Mouse (Mus musculus) common myeloid progenitor, adult 5-6 weeks (primary cell): ENCODE results near the gene Psap. TPM values are rescaled to one million over a fixed set of nuclear protein-coding genes. Genes with fewer than 3 reads are reported as not detected.
"Not testable (repeated sequence)": the region's sequence is repeated elsewhere in the genome, so short reads cannot be mapped to it uniquely, and the experiment has no call there.

ENCODE experiments used
- ATAC-seq: replicated peaks from 2 replicates; pipeline ENCODE4 v1.8.0; 2016; ENCODE audit warnings: low read depth, mild to moderate bottlenecking, moderate TSS enrichment, inconsistent platforms; ENCODE audit not compliant: poor library complexity, severe bottlenecking
- total RNA-seq: library from RNA; stranded (forward); fragments of 200-1000, 187-1606 nt; gene quantifications from 2 replicates; pipeline ENCODE4 v1.2.3, GENCODE M21; 2017

Gene Psap
- total RNA-seq, result 149 and 150 TPM in 2 replicates

DNA sequence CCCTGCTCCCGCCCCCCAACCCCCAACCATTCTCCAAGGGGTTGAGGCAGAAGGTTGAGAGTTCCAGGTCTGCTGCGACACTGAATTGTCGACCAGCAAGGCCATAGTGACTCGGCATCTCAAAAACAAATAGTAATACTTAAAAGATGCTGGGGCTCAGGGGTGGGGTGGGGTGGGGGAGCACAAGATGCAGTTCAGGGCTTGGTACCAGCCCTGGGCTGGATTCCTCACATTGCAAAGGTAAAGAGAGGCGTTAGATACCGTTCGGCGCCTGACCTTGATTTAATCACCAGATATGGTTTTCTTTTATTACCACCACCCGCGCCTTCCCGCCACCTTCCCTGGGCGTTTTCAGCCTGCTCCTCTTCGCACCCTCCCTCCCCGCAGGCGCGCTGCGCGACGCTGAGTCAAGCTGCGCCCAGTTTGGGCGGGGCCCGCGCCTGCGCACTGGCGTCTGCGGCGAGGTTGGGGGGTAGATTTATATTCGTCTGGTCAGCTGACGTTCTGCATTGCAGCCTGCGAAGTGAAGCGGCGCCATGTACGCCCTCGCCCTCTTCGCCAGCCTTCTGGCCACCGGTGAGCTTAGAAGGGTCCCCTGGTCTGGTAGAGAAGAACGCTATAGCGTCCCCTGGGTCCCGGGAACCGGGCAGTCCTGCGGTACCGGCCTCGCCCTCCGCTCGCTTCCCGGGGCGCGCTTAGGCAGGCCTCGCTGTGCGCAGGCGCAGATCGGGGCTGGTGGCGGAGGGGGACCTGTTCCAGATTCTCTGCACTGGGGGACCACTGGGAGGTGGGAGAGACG is at the start of gene Psap:
TSS of gene Psap (plus strand) at position 421 of the 799 bp plus-strand sequence.
- ATAC-seq, result peak; percentile 67

DNA sequence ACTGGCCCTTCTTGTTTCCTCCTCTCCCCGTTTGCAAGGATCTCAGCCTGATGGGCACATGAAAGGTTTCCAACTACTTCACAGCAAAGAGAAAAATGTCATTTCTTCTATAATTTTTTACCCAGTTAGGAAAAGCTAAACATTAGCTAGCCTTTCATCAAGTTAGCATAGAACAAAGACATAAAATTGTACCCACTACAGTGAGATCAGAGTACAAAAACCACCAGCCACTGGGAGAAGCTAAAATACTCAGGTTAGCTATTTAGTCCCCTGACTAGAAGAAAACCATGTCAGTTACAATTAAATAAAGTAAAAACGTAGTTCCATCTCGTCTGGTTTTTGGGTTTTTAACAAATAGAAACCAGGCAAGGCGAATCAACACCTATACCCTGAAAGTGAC is 49.8 kb upstream of the Psap start:
- no peak for ATAC-seq

DNA sequence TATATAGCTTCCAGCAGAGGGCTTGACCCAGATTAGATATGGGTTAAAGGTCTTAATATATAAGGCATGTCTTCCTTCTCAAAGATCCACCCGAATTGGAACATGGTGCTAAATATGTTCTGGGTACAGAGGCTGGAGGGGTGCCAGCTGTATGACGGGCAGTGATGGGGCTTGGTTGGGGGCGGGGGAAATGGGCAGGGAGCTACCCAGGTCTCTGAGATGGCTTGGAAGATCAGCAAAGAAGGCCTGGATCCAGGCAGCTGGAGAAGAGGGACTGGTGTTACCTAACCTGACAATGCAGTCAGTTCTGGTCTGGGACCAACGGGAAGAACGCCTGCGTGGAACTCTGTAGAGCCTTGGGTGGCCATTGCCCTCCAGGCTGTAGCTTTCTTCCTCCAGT is 48.3 kb upstream of the Psap start:
- ATAC-seq, result no peak

DNA sequence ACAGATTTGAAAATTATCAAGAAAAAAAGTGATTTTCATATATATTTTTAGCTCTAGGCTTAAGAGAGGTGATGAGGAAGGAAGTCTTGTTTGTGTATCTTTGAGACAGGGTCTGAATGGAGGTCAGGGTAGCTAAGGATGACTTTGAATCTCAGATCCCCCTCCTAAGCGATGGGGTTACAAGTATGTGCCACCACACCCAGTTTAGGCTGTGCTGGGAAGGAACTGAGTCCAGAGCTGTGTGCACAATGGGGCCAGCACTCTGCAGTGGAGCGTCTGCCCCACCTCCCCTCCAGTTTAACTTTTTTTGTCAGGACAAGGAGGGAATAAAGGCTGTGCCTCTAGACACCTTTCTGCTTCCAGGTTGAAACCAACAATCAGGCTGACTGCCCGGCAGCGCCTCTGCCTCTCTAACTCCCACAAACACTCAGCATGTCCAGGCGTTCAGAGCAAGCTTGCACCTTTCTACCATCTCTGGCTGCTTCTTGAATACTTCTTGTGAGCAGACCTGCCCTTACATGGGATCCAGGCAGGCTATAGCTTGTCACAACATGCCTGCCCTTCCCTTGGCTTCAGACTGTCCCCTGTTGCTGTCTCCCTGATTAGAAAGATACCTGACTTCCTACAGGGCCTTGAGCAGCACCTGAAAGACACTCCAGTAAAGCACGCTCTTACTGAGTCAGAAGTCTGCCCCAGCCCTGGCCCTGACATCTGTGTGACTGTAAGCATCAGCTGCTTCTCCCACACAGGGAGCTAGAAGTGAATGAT is 46.9 kb upstream of the Psap start:
- ATAC-seq, result no peak

DNA sequence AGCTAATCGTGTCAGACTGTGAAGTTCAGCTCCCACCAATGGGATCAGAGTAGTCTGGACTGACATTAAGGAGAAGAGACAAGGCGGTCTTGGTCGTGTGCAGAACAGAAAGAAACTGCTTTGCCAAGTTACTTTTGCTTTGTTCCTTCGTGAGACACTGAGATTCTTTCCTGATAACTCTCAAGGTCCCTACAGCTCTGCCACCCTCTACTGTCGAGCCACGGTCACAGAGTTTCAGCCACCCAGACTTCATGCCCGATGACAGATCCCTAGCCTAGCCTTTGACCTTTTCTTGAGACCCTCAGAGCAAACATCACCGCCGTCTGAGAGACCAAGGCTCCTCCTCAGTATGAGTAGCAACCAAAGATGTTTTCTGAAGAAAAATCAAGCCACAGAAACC is 43.4 kb upstream of the Psap start:
- ATAC-seq, result no peak

DNA sequence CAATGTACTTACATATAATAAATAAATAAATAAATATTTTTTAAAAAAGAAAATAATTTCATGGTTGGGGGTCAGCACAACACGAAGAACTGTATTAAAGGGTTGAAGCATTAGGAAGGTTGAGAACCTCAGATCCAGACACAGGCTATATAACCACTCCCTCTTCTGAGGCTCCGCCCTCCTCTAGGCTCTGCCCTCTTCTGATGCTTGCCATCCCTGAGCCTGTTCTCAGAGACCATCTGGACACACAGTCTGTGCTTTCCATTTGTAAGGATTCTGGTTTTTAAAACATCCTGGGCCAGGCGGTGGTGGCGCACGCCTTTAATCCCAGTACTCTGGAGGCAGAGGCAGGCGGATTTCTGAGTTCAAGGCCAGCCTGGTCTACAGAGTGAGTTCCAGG is 41.6 kb upstream of the Psap start:
- not testable (repeated sequence) for ATAC-seq

DNA sequence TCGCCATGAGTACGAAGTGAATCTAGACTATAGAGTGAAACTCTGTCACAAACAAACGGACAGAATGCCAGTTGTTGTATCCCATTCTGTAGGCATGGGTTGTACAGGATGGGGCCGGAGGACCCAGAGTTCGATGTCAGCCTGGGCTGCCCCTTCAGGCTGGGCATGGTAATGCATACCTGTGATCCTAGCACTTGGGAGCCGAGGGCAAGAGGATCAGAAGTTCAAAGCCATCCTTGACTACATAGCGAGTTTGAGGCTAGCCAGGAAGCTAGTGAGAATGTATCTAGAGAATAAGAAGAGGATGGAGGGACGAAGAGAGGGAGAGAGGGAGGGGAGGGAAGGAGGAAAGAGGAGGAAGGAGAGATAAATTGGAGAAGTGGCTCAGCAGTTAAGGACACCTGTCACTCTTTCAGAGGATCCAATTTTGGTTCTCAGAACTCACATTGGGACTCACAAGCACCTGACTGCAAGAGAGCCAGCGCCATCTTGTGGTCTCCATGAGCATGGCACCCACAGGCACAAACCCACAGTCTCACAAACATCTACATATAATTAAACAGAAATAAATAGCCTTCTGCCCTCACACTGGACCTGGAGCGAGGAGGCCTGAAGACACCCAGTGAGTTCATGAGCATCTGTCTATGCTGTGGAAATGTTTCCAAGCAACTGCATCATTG is 39.8 kb upstream of the Psap start:
- peak; percentile 25; the same call in 1 of the 2 replicates for ATAC-seq

DNA sequence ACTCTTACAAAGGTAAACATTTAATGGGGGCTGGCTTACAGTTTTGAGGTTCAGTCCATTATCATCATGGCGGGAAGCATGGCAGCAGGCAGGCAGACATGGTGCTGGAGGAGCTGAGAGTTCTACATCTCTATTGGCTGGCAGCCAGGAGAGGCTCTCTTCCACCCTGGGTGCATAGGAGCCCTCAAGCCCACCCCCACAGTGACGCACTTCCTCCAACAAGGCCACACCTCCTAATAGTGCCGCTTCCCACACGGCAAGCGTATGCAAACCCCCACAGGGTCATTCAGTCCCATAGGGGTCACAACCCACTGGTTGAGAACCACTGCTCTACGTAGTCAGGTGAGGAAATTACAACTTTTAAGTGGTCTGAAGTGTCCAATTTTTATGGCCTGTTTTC is 37.0 kb upstream of the Psap start:
- no peak for ATAC-seq

DNA sequence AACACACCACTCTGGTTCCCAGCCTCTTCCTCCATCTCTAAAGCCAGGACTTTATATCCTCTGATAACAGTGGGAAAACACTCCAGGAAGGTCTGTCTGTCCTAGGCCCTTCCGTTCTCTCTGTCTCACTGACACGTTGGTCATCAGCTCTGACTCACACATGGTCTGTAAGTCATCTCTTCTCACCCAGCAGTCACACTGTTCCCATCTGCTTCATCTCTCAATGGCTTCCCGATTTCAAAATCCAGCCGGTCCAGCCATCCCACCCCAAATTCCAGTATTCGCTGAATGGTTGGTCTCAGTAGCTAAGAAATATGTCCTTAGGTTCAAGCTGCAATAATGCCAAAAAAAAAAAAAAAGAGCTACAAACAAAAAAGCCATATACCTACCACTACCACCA is 33.5 kb upstream of the Psap start:
- ATAC-seq, result no peak

DNA sequence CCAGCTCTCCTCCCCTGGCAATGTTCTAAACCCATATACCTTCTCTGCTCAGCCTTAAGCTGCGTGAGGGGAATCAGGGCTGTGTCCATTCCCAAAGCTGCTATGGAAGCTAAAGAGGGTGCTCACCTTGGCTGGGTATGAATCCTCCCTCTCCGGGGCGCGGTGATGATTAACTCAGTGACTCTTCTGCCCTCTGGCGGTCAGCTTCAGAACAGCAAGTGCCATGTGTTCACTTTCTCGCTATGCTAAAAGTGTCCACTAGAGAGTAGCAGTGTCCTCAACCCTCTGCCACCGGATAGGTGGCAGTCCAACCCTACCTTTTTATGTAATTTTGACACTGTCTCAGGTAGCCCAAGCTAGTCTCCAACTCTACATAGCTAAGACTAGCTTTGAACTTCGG is 32.4 kb upstream of the Psap start:
- peak; percentile 98 for ATAC-seq

DNA sequence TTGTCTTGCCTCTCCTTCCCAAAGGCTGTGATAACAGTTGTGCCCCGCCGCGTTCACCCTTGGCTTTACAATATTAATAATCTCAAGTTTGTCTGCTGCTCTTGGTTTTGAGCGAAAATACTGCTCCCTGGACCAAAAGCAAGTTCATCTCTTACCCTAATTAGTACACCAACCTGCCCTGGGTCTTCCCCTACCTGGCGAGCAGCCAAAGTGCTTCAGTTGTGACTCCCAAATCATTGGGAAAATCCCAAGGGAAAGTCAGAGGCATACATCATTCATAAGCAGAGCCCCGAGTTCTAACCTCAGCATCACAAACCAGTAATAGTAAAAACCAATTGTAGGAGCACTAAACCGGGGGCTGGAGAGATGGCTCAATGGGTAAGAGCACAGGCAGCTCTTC is 31.8 kb upstream of the Psap start:
- ATAC-seq, result no peak

DNA sequence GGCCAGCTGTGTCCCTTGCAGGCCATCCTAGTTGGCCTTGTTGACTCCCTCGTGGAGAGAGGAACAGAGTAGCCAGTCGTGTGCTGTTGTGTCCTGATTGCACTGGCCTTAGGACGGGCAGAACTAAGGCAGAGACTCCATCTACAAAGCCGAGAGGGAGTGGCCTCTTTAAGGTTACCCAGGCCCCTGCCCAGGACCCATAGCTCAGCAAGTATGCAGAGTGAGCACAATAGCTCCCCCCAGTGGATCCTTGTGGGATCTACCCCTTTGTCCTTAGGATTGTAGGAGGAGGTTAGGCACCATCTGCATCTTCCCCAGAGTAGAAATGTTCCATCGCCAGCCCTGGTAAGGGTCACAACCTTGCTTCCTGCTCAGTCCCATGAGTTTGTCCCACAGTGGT is 30.9 kb upstream of the Psap start:
- peak; percentile 71 for ATAC-seq

DNA sequence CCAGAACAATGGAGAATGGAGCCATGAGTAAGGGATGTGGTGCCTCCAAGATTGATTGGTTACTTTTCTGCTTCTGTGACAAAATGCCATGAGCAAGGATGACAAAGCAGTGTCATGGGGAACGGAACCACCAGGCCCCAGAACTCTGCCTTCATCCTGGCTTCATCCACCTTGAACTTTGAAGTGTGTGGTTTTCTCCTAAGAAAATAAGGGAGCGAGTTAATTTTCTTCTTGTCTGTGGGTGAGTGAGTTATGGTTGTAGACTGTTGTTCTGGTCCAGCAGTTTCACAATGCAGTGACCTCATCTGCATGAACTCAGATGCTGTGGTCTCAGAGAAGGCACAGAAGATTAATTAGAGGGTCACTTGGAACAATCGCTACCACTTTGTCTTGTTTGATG is 29.1 kb upstream of the Psap start:
- ATAC-seq, result not testable (repeated sequence)

DNA sequence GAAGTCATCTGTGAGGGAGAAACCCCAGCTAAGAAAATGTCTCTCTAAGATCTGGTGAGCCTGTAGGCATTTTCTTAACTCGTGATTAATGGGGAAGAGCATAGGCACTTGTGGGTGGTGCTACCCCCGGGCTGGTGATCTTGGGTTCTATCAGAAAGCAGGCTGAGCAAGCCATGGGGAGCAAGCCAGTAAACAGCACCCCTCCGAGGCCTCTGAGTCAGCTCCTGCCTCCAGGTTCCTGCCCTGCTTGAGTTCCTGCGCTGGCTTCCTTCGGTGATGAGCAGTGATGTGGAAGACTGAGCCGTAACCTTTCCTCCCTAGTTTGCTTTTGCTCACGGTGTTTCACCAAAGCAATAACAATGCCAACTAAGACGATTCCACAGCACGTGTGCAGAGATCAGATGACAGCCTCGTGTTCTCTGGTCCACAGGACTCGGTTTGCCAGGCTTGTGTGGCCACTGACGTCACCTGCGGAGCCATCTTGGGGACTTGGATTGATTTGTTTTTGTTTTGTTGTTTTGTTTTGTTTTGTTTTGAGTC is 26.9 kb upstream of the Psap start:
- no peak for ATAC-seq

DNA sequence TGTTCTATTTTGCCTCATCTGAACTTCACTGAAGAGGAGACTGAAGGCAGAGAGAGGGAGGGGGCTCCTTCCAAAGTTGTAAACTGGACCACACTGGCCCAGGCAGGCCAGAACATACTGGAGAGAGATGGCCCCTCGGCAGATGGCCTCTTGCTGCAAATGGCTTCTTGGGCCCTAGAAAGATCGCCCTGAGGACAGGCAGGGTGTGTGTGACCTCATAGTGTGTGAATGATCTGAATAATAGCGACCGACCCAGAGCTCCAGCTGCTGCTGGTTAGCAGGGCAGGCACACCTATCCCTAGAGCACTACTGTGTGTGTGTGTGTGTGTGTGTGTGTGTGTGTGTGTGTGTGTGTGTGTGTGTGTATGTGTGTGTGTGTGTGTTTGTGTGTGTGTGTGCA is 25.2 kb upstream of the Psap start:
- no peak for ATAC-seq

DNA sequence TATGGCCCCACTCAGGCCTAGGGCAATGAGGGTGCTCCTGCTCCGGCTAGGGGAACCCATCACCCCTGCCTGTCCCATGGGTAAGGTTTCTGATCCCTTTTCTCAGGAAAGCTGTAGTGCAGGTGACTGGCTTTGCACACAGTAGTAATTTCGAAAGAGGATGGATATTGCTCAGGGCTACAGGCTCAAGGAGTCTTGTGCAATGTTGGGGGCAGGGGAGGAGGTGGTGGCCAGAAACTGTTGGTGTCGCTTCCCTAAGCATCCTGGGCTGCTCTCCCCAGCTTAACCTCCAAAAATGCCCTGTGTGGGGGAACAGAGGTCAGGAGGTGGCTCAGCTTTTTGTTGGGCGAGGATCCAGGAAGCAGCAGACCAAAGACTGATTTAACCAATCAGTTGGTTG is 24.8 kb upstream of the Psap start:
- peak; percentile 95 for ATAC-seq

DNA sequence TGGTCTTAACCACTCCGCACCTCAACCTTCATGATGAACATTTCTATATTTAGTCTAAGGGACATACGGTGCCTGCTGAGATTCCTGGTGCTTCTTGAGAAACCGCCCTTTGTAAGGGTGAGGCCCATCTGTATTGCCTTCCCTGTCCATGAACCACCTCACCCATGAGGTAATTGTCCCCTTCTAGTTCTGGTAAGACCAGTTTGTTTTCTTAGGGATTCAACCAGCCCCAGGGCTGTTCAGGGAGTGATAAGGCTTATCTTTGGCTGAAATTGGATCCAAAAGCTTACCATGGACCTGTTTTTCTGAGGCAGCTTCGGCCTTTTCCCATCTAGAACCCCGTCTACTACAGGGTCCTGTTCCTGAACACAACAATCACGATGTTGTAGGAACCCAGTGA is 21.3 kb upstream of the Psap start:
- no peak for ATAC-seq

DNA sequence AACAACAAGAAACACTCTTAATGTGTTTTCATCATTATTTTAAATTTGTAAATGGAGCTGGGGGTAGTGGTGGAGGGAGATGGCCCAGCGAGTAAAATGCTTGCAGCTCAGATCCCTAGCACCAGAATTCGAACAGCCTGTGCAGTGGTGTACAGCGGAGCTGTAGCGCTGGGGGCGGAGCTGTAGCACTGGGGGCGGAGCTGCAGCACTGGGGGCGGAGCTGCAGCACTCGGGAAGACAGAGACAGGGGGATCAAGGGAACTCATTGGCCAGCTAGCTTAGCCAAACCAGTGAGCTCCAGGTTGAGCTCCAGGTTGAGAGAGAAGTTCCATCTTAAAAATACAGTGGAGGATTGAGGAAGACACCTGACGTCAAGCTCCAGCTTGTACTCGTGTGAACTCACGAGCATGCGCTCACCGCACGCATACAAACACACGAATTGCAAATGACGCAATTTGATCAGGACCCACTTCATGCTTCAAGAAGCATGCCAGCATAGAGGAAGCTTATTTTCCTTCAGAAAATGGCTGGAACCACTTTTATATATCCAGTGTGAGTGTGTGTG is 20.1 kb upstream of the Psap start:
- no peak for ATAC-seq

DNA sequence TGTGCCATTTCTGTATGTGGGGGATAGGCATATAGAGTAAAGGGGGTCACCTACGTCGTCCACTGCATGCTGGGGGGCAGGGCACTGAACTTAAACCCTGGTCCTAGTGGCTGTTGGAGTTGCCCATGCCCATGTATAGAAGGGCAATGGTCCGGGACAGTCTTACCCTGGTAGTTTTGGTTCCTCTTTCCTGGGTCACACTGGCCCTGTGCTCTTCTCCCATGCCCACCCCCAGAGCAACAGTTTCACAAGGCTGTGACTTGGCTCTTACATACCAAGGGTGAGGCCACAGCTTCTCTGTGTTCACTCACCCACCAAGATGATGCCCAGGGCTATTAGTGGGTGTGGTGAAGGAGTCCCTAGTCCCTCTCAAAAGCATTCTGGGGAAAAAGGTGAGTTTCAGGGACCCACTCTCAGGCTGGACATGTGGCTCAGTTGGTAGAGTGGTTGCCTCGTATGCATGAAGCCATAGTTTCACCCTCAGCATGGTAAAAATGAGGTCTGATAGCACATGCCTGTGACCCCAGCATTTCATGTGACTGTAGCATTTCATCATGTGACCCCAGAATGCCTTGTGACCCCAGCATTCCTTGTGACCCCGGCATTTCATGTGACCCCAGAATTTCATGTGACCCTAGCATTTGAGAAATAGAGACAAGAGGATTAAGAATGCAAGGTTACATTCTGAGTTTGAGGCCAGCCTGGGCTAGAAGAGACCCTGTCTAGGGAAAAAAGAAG is 16.7 kb upstream of the Psap start:
- ATAC-seq, result peak; percentile 64

DNA sequence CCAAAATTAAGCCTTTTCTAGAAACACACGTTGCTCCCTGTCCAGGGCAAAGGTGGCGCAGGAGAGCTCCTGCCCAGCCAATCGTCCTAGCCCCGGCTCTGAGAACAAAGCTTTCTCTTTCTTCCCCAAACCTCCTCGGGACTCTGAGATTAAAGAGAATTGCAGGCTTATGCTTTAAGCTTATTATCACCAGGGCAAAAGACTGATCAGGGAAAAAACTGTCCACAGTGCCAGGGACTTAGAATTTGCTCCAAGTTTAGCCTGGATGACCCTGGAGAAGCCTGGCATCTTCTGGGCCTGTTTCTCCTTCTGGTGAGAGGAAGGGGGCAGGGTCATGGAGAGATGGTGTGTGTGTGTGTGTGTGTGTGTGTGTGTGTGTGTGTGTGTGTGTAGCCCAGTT is 15.9 kb upstream of the Psap start:
- ATAC-seq, result no peak
